Mouse (Mus musculus) megakaryocyte, embryonic 14.5 days (primary cell): ENCODE measurements around the gene Arl6.

ENCODE experiments used
- FLI1 ChIP-seq: IDR thresholded peaks from 2 replicates; pipeline ENCODE4 v1.6.1; 2012; ENCODE audit warnings: low read length, inconsistent platforms, mixed read lengths
- GATA1 ChIP-seq: IDR thresholded peaks from 3 replicates; pipeline ENCODE4 v1.6.1; 2012; ENCODE audit warnings: mixed read lengths, low read length, inconsistent platforms, borderline replicate concordance

DNA sequence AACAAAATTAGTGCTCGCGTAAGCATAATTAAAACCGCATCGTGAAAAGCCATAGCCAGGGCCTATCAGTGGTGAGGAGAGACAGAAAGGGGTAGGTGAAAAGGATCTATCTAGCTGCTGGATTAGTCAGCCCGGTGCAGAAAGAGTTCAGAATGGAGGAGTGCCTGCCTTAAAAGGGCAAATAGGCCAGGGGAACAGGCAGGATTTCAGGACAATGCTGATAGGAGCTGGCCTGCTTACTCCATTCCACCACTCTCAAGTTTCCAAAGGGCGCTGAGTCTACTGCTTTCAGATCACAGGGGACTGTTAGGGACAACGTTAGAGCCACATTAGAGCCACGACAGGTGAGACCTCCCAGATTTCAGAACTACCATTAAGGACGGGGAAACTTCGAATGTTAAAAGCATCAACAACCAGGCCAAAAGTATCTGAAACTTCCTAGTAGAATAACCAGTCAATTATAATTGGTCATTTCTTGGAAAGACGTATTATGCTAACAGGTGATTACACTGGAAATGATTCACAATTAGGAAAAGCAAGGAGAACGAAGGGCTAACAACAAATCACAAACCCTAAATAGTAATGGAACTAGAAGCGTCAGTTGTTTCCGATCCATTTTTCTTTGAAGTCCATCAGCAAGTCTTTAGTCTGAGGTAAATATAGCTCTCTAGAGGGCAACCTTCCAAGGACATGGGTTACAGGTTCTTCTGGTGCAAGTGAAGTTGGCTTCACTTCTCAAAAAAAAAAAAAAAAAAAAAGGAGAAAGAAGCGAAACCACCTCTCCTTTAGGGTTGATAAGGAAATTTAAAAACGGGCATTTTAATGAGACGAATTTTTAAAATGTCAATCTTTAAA lies 39.6 kb downstream of the Arl6 start:
- TF ChIP-seq GATA1 = no peak
- TF ChIP-seq FLI1 = no peak
